Mouse (Mus musculus) intestine, embryonic 15.5 days (tissue): ENCODE measurements at regions not wholly inside any gene's neighbourhood (a gene's known extent, or its start where the extent isn't known, plus 50 kb on each side); places are given as distances from the start of the nearest gene placed in this dataset.
"Not testable (repeated sequence)": the region's sequence is repeated elsewhere in the genome, so short reads cannot be mapped to it uniquely, and the experiment has no call there.

Experiments
- ATAC-seq: fragments of 200-750 bp; cut with Nextera tagmentation; 2 replicates; pipeline ENCODE4 v1.8.0; 2017; ENCODE audit warnings: moderate TSS enrichment, moderate library complexity
- H3K27ac ChIP-seq: fragments of 300-500 bp; sonication (generic); 2 replicates; pipeline ENCODE4 v1.5.1; 2015; ENCODE audit warnings: mild to moderate bottlenecking, inconsistent platforms
- H3K27me3 ChIP-seq: fragments of 300-500 bp; sonication (generic); replicated peaks from 2 replicates; pipeline ENCODE4 v1.6.1; 2015; ENCODE audit warnings: inconsistent platforms
- H3K36me3 ChIP-seq: fragments of 300-500 bp; sonication (generic); 2 replicates; pipeline ENCODE4 v1.6.1; 2015; ENCODE audit warnings: inconsistent platforms
- H3K4me1 ChIP-seq: fragments of 300-500 bp; sonication (generic); replicated peaks from 2 replicates; pipeline ENCODE4 v1.6.1; 2015; ENCODE audit warnings: inconsistent platforms
- H3K4me2 ChIP-seq: fragments of 300-500 bp; sonication (generic); replicated peaks from 2 replicates; pipeline ENCODE4 v1.6.1; 2015; ENCODE audit warnings: mild to moderate bottlenecking, inconsistent platforms
- H3K4me3 ChIP-seq: fragments of 300-500 bp; sonication (generic); replicated peaks from 2 replicates; pipeline ENCODE4 v1.5.1; 2015; ENCODE audit warnings: inconsistent platforms
- H3K9ac ChIP-seq: fragments of 300-500 bp; sonication (generic); 2 replicates; pipeline ENCODE4 v1.6.1; 2015; ENCODE audit warnings: inconsistent platforms
- H3K9me3 ChIP-seq: fragments of 300-500 bp; sonication (generic); 2 replicates; pipeline ENCODE4 v1.6.1; 2016; ENCODE audit warnings: inconsistent platforms
- WGBS: fragments of 180-500 bp; shearing (Covaris S2); methylation state at CpG from one replicate; pipeline ENCODE4 v1.1.7; 2015; 5-methylcytosine and 5-hydroxymethylcytosine counted together

DNA sequence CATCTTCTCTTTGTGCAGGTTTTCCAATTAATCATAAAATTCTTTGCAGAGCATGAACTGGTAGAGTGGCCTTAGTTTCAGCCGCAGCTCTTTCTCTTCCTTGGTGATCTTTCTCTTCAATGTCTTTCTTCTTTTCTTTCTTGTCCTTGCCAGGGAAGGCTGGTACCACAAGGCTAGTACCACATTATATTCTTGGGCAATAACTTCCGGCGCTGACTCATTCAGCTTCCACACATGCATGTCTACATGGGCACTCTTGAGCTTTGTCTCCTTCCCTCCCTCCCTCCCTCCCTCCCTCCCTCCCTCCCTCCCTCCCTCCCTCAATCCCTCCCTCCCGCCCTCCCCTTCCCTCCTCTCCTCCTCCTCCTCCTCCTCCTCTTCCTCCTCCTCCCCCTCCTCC lies 98.1 kb upstream of the Pwp1 start:
- not testable (repeated sequence) for H3K27ac ChIP-seq, ATAC-seq, H3K9me3 ChIP-seq, H3K4me1 ChIP-seq, H3K9ac ChIP-seq, H3K36me3 ChIP-seq, H3K4me2 ChIP-seq, H3K4me3 ChIP-seq, H3K27me3 ChIP-seq
- 92% methylated on average over 3 of the region's 4 CpGs for WGBS

DNA sequence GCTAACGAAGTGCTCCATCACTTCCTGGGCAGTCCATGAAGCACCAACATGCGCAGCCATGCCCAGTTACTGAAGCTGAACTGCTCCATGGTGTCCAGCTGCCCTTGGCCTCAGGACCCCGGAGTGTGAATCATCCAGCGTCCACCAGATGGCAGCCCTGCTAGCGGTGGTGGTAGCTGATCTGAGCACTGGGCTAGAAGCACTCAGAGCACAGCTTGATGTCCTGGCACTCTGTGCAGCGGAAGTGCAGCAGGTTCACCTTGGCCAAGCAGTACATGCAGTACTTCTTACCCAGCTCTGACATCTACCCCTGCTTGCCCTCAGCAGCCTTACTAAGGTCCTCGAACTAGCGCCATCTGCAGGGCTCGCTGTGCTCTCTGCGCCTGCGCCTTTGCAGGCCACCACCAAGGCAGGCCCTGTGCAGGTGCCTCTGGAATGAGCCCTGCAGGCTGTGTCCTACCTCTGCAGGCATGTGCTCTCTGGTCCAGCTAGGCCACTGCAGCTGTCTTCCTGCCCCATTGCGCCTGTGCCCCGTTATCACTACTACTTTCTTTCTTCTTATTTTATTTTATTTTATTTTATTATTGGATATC lies 97.4 kb upstream of the Pwp1 start:
- ATAC-seq: peak; percentile 62; the same call in 1 of the 2 replicates
- not testable (repeated sequence) for H3K36me3 ChIP-seq, H3K9me3 ChIP-seq, H3K9ac ChIP-seq, H3K27me3 ChIP-seq, H3K27ac ChIP-seq, H3K4me1 ChIP-seq, H3K4me2 ChIP-seq, H3K4me3 ChIP-seq
- 42% methylated on average over 13 of the region's 13 CpGs for WGBS

DNA sequence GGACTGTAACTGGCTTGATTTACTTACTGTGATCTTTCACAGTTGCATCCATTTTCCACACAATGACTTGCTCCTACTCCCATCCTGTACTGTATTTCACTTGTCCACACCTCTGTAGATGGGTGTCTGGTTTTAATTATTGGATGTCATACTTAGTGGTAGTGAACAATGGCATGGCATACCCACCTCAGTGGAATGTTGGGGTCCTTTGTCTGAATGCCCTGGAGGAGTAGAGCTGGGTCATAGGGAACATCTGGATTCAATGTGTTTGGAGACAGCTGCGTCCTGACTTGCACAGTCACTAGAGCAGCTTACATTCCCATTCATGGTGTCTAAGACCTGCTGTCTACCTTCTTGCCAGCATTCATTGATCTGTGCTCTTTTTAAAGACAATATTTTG lies 91.5 kb upstream of the Pwp1 start:
- Histone ChIP-seq H3K9me3 (no peaks in the 10 kb centered on the region), H3K27ac (no peak overlapping the region), H3K36me3 (no peaks in the 10 kb centered on the region), H3K9ac (no peak overlapping the region), H3K4me2 (no peak overlapping the region), H3K27me3 (no peaks in the 10 kb centered on the region), H3K4me3 (no peak overlapping the region), H3K4me1 (peaks cover 6% of the 10 kb centered on the region; the same call in 1 of the 2 replicates)
- 81% methylated on average over 1 of the region's 1 CpGs for WGBS
- no peak for ATAC-seq

DNA sequence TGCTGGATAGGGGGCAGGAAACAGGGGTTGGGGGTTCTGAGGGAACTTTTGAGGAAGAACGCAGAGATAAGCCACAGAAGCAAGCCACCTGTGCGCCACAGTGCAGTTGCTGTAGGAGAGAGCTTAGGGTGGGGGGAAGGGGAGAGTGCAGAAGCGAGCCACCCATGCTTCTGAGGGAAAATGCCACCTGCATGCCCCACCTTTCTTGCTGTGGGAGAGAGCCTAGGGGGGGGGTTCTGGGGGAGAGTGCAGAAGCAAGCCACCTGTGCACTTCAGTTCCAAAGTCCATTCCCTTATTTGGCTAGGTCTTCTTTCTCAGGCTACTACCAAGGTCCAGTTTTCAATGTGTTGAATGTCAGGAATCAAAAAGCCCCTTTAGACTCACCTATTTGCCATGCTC lies 90.3 kb upstream of the Pwp1 start:
- Histone ChIP-seq H3K36me3 (no peaks in the 10 kb centered on the region), H3K27ac (no peak overlapping the region), H3K27me3 (no peaks in the 10 kb centered on the region), H3K9me3 (no peaks in the 10 kb centered on the region), H3K4me3 (no peak overlapping the region), H3K9ac (no peak overlapping the region), H3K4me1 (peaks cover 6% of the 10 kb centered on the region; the same call in 1 of the 2 replicates), H3K4me2 (peak overlapping the region; percentile 19; the same call in 1 of the 2 replicates)
- ATAC-seq: peak; percentile 93
- WGBS: 42% methylated on average over 3 of the region's 3 CpGs

DNA sequence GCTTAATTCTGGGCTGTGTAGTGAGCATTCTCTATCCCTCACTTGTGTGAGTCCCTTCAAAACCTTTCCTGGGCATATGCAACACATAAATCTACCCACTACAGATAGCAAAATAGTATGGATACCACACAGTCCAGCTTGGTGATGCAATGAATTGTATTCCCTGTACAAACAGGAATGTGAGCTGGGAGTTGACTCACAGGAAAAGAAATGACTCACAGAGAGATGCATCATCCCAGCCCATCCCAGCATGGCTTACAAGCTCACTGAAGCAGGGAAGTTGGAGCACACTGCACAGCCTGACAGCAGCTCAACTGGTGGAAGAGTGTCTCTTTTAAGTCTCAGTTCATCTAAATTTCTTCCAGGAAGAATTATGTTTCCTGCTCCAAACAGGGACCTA lies 89.7 kb upstream of the Pwp1 start:
- not testable (repeated sequence) for H3K9me3 ChIP-seq, H3K9ac ChIP-seq, H3K4me3 ChIP-seq, H3K27me3 ChIP-seq, H3K36me3 ChIP-seq, H3K4me1 ChIP-seq, H3K4me2 ChIP-seq, H3K27ac ChIP-seq
- peak; percentile 85 for ATAC-seq

DNA sequence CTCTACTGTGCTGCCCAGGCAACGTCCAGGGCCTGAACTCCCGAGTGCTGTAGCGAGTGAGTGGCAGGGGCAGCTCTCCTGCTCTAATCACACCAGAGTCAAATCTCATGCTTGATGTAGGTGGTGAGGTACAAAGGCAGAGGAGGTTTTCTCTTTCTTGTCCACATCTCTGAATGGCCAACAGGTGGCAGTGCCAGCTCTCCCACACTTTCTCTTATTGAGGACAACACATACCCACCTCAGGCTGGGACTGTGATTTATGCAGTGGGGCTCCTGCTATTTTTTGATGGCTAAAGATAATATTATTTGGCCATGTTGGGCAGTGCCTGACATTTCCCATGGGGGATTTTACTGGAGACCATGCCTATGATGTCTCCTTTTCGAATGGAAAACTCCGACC lies 87.3 kb upstream of the Pwp1 start:
- Histone ChIP-seq H3K4me3 (no peak overlapping the region), H3K4me1 (peaks cover 6% of the 10 kb centered on the region; the same call in 1 of the 2 replicates), H3K27ac (no peak overlapping the region), H3K9me3 (no peaks in the 10 kb centered on the region), H3K9ac (no peak overlapping the region), H3K36me3 (no peaks in the 10 kb centered on the region), H3K27me3 (no peaks in the 10 kb centered on the region), H3K4me2 (no peak overlapping the region)
- WGBS: 87% methylated on average over 5 of the region's 5 CpGs
- no peak for ATAC-seq

DNA sequence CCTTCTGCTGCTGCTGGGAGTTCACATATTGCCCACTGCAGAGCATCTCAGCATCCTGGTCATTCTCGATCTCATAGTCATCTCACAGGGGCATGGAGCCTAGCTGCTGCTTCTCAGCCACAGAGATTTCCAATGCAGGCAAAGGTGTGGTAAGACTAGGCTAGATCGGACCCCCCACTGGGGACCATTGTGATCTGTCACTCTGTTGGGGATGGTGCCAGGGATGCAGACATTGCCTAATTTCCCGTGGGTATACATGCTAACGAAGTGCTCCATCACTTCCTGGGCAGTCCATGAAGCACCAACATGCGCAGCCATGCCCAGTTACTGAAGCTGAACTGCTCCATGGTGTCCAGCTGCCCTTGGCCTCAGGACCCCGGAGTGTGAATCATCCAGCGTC lies 83.9 kb upstream of the Pwp1 start:
- H3K4me1 ChIP-seq, H3K4me2 ChIP-seq, H3K9me3 ChIP-seq, H3K9ac ChIP-seq, H3K27ac ChIP-seq, H3K27me3 ChIP-seq, H3K36me3 ChIP-seq, H3K4me3 ChIP-seq, ATAC-seq: not testable (repeated sequence)
- 73% methylated on average over 7 of the region's 7 CpGs for WGBS

DNA sequence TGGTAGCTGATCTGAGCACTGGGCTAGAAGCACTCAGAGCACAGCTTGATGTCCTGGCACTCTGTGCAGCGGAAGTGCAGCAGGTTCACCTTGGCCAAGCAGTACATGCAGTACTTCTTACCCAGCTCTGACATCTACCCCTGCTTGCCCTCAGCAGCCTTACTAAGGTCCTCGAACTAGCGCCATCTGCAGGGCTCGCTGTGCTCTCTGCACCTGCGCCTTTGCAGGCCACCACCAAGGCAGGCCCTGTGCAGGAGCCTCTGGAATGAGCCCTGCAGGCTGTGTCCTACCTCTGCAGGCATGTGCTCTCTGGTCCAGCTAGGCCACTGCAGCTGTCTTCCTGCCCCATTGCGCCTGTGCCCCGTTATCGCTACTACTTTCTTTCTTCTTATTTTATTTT lies 83.5 kb upstream of the Pwp1 start:
- H3K36me3 ChIP-seq, H3K9me3 ChIP-seq, H3K4me2 ChIP-seq, H3K27me3 ChIP-seq, H3K9ac ChIP-seq, H3K27ac ChIP-seq, H3K4me1 ChIP-seq, H3K4me3 ChIP-seq: not testable (repeated sequence)
- WGBS: 55% methylated on average over 7 of the region's 8 CpGs
- 0 out of 2 replicates have a peak, but pooled peaks have one; percentile 23 for ATAC-seq

DNA sequence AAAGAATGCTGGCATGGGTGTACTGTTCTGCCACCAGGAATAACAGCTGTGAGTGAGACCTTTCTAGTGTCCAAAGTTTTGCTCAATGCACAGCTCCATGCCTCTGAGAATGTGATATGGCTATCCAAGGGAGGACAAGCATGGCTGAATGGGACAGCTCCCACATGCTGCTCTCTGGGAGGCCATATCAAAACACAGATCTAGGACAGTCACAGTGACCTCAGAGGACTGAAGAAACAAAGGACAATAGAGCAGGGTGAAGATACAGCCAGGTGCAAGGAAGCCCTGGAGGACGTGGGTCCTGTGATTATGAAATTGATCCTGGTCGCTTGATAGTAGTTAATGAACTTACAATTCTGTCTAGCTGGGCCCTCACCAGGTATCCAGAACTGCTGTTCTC lies 79.7 kb upstream of the Pwp1 start:
- H3K9me3 ChIP-seq, H3K4me3 ChIP-seq, H3K9ac ChIP-seq, H3K27me3 ChIP-seq, H3K4me1 ChIP-seq, H3K36me3 ChIP-seq, H3K4me2 ChIP-seq, H3K27ac ChIP-seq, ATAC-seq: not testable (repeated sequence)
- 74% methylated on average over 2 of the region's 2 CpGs for WGBS

DNA sequence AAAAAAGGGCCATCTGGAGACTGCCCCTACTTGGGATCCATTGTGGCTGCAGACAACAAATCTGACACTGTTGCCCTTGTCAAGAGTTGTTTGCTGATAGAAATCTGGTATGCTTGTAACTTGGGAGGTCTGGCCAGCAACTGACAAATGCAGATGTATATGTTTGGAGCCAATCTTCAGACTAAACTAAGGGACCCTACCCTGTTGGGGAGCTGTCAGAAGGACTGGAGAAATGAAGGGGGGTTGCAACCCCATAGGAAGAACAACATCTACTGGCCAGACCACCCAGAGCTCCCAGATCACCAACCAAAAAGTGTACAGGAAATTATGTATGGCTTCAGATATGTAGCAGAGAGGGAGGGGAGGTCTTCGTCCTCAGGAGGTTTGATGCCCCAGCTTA lies 54.3 kb upstream of the Pwp1 start:
- H3K4me3 ChIP-seq: no peak overlapping the region
- no peaks in the 10 kb centered on the region for H3K4me1 ChIP-seq
- ATAC-seq: no peak
- no peaks in the 10 kb centered on the region for H3K36me3 ChIP-seq
- H3K27ac ChIP-seq: no peak overlapping the region
- H3K4me2 ChIP-seq: no peak overlapping the region
- no peaks in the 10 kb centered on the region for H3K27me3 ChIP-seq
- 76% methylated on average over 1 of the region's 1 CpGs for WGBS
- H3K9ac ChIP-seq: no peak overlapping the region
- H3K9me3 ChIP-seq: no peaks in the 10 kb centered on the region
